ENCODE assay signal across 8 mouse cellular contexts in genomic region chr15:98867321-98867720, GRCm38 (mm10). TPM values are rescaled to one million over a fixed set of nuclear protein-coding genes. Genes with fewer than 3 reads are reported as not detected.
DNase-seq lines count a peak whose midpoint lies in the region; ATAC-seq and TF ChIP-seq lines count a peak whose summit lies in the region.

No protein-coding gene starts in this region.

- H3K27ac ChIP-seq in testis, adult 2 months (ENCODE audit: control insufficient read depth, insufficient read depth, low read depth, low read length) = peak overlapping the region; percentile 70
- H3K27ac ChIP-seq in heart, embryonic 15.5 days = peak overlapping the region; percentile 96
- H3K27ac ChIP-seq in lung, embryonic 15.5 days = peak overlapping the region; percentile 16; the same call in 1 of the 2 replicates

- TF ChIP-seq POLR2A in testis, adult 2 months (IDR thresholded peaks at IDR 0.05; ENCODE audit: control insufficient read depth, low read depth, low read length) = peak; percentile 39; the same call in 1 of the 2 replicates

- no peaks in the 10 kb centered on the region for H3K9me3 ChIP-seq in heart, embryonic 15.5 days (replicated peaks)
- H3K9me3 ChIP-seq in lung, embryonic 15.5 days = no peaks in the 10 kb centered on the region

- peak overlapping the region; percentile 72 for H3K4me3 ChIP-seq in testis, adult 2 months (ENCODE audit: control insufficient read depth, low read depth, low read length)
- H3K4me3 ChIP-seq in heart, embryonic 15.5 days = peak overlapping the region; percentile 63; the same call in 1 of the 2 replicates
- peak overlapping the region; percentile 70 for H3K4me3 ChIP-seq in lung, embryonic 15.5 days

- peak overlapping the region; percentile 94 for H3K4me2 ChIP-seq in heart, embryonic 15.5 days
- peak overlapping the region; percentile 95 for H3K4me2 ChIP-seq in lung, embryonic 15.5 days

- 0 out of 2 replicates have a peak overlapping the region, but pooled peaks have one; percentile 11 for H3K9ac ChIP-seq in heart, embryonic 15.5 days
- no peak overlapping the region; the same call in 1 of the 2 replicates for H3K9ac ChIP-seq in lung, embryonic 15.5 days

- no peaks in the 10 kb centered on the region for H3K27me3 ChIP-seq in testis, adult 2 months (ENCODE audit: control insufficient read depth, insufficient read depth, low read length)
- H3K27me3 ChIP-seq in heart, embryonic 15.5 days = no peaks in the 10 kb centered on the region
- H3K27me3 ChIP-seq in lung, embryonic 15.5 days = no peaks in the 10 kb centered on the region

- TF ChIP-seq CTCF in testis, adult 2 months (IDR thresholded peaks at IDR 0.05; ENCODE audit: control insufficient read depth, insufficient read depth, insufficient replicate concordance, low read depth, low read length) = no peak

- H3K4me1 ChIP-seq in testis, adult 2 months (ENCODE audit: control insufficient read depth, insufficient read depth, low read length) = peaks cover 27% of the 10 kb centered on the region
- H3K4me1 ChIP-seq in heart, embryonic 15.5 days (replicated peaks) = peaks cover 34% of the 10 kb centered on the region
- peaks cover 33% of the 10 kb centered on the region for H3K4me1 ChIP-seq in lung, embryonic 15.5 days

- no peak for ATAC-seq in heart, embryonic 15.5 days (replicated peaks; ENCODE audit: insufficient number of reproducible peaks, insufficient read depth, low FRiP score, low read depth)
- ATAC-seq in lung, embryonic 15.5 days (ENCODE audit: borderline replicate concordance, extremely low read depth, low FRiP score, low TSS enrichment) = no peak

- 49% methylated on average over 6 of the region's 6 CpGs for WGBS in heart, embryonic 15.5 days
- WGBS in lung, embryonic 15.5 days = 39% methylated on average over 6 of the region's 6 CpGs

- no peak for DNase-seq in testis, postnatal 14 days (ENCODE audit: low spot score)
- DNase-seq in embryo, embryonic 11 days = peak; percentile 45
- DNase-seq in kidney, postnatal 14 days = peak; percentile 72
- DNase-seq in right cerebral cortex, postnatal 10 days (ENCODE audit: low spot score in 2 of 2) = peak; percentile 70 to 81
- no peak for DNase-seq in ovary, adult 18-20 months (ENCODE audit: low spot score)

- H3K36me3 ChIP-seq in testis, adult 2 months (ENCODE audit: control insufficient read depth, insufficient read depth, low read length) = peaks cover 2% of the 10 kb centered on the region
- peaks cover 42% of the 10 kb centered on the region for H3K36me3 ChIP-seq in heart, embryonic 15.5 days
- H3K36me3 ChIP-seq in lung, embryonic 15.5 days = peaks cover 43% of the 10 kb centered on the region

RNA-seq across cellular contexts. Expression of gene Kmt2d, which starts 3.7 kb away (rescaled TPM):
- polyA plus RNA-seq in testis, adult 2 months (2012; rRNA removed) = 17.0 and 17.4 TPM in 2 replicates
- 7.6 and 9.3 TPM in 2 replicates for polyA plus RNA-seq in heart, embryonic 15.5 days (2015; fragmentation: Nextera tagmentation; extraction: Ambion mirVana)
- 11.1 and 12.5 TPM in 2 replicates for polyA plus RNA-seq in lung, embryonic 15.5 days (2015; fragmentation: Nextera tagmentation; extraction: Ambion mirVana)

RNA-seq across cellular contexts. Expression of gene Rhebl1, which starts 27.0 kb away (rescaled TPM):
- 4.6 and 4.8 TPM in 2 replicates for polyA plus RNA-seq in testis, adult 2 months (2012; rRNA removed)
- 5.9 and 6.7 TPM in 2 replicates for polyA plus RNA-seq in heart, embryonic 15.5 days (2015; fragmentation: Nextera tagmentation; extraction: Ambion mirVana)
- polyA plus RNA-seq in lung, embryonic 15.5 days (2015; fragmentation: Nextera tagmentation; extraction: Ambion mirVana) = 9.9 and 11.6 TPM in 2 replicates

RNA-seq across cellular contexts. Expression of gene Dhh, which starts 31.0 kb away (rescaled TPM):
- 9.4 and 10.8 TPM in 2 replicates for polyA plus RNA-seq in testis, adult 2 months (2012; rRNA removed)
- polyA plus RNA-seq in heart, embryonic 15.5 days (2015; fragmentation: Nextera tagmentation; extraction: Ambion mirVana) = 2.1 and 4.2 TPM in 2 replicates
- 2.3 and 2.8 TPM in 2 replicates for polyA plus RNA-seq in lung, embryonic 15.5 days (2015; fragmentation: Nextera tagmentation; extraction: Ambion mirVana)

RNA-seq across cellular contexts. Expression of gene Prkag1, which starts 36.0 kb away (rescaled TPM):
- polyA plus RNA-seq in testis, adult 2 months (2012; rRNA removed) = 18.4 and 19.5 TPM in 2 replicates
- polyA plus RNA-seq in heart, embryonic 15.5 days (2015; fragmentation: Nextera tagmentation; extraction: Ambion mirVana) = 93.5 and 100 TPM in 2 replicates
- polyA plus RNA-seq in lung, embryonic 15.5 days (2015; fragmentation: Nextera tagmentation; extraction: Ambion mirVana) = 105 and 113 TPM in 2 replicates

RNA-seq across cellular contexts. Expression of gene Lmbr1l, which starts 50.7 kb away (rescaled TPM):
- polyA plus RNA-seq in testis, adult 2 months (2012; rRNA removed) = 478 and 581 TPM in 2 replicates
- 10.7 and 13.7 TPM in 2 replicates for polyA plus RNA-seq in heart, embryonic 15.5 days (2015; fragmentation: Nextera tagmentation; extraction: Ambion mirVana)
- polyA plus RNA-seq in lung, embryonic 15.5 days (2015; fragmentation: Nextera tagmentation; extraction: Ambion mirVana) = 14.8 and 15.8 TPM in 2 replicates

Comparison
In these comparisons a context has a peak if more than half of its experiments do, and no peak if none do; other contexts are left out.
1. H3K27ac ChIP-seq: peak in every context shown above with its lines; median percentile 96 in heart, embryonic 15.5 days; 70 in testis, adult 2 months; 16 in lung, embryonic 15.5 days.
2. DNase-seq: peak in embryo, embryonic 11 days (single experiment), kidney, postnatal 14 days (single experiment) and right cerebral cortex, postnatal 10 days (2 of 2); none in testis, postnatal 14 days (single experiment) and ovary, adult 18-20 months (single experiment).
3. Peak in every context shown above with its lines, with median percentiles within 50 percentile points of each other: H3K4me3 ChIP-seq.